Mouse (Mus musculus) midbrain, embryonic 16.5 days (tissue): ENCODE measurements around the gene Pde4a. TPM values are rescaled to one million over a fixed set of nuclear protein-coding genes. Genes with fewer than 3 reads are reported as not detected.
A peak's percentile ranks its signal among the peaks of the same experiment; 100 is the strongest.

Experiments
- ATAC-seq: fragments of 200-750 bp; cut with Nextera tagmentation; 2 replicates; pipeline ENCODE4 v1.8.0; 2017; ENCODE audit warnings: moderate TSS enrichment
- H3K27ac ChIP-seq: fragments of 300-500 bp; sonication (generic); 2 replicates; pipeline ENCODE4 v1.5.1; 2014; ENCODE audit warnings: mild to moderate bottlenecking, low read length, mixed read lengths
- H3K27me3 ChIP-seq: fragments of 300-500 bp; sonication (generic); 2 replicates; pipeline ENCODE4 v1.6.1; 2014; ENCODE audit warnings: low read depth, low read length, mixed read lengths; ENCODE audit not compliant: control insufficient read depth, insufficient read depth
- H3K36me3 ChIP-seq: fragments of 300-500 bp; sonication (generic); 2 replicates; pipeline ENCODE4 v1.6.1; 2014; ENCODE audit warnings: mild to moderate bottlenecking, low read length, moderate library complexity, mixed read lengths; ENCODE audit not compliant: control insufficient read depth, insufficient read depth
- H3K4me1 ChIP-seq: fragments of 300-500 bp; sonication (generic); 2 replicates; pipeline ENCODE4 v1.6.1; 2014; ENCODE audit warnings: mild to moderate bottlenecking, low read length, mixed read lengths; ENCODE audit not compliant: control insufficient read depth, insufficient read depth
- H3K4me2 ChIP-seq: fragments of 300-500 bp; sonication (generic); 2 replicates; pipeline ENCODE4 v1.6.1; 2014; ENCODE audit warnings: mild to moderate bottlenecking, low read length, mixed read lengths
- H3K4me3 ChIP-seq: fragments of 300-500 bp; sonication (generic); 2 replicates; pipeline ENCODE4 v1.5.1; 2014; ENCODE audit warnings: low read depth, mild to moderate bottlenecking, low read length, moderate library complexity, mixed read lengths
- H3K9ac ChIP-seq: fragments of 300-500 bp; sonication (generic); 2 replicates; pipeline ENCODE4 v1.6.1; 2014; ENCODE audit warnings: low read depth, low read length, mixed read lengths
- H3K9me3 ChIP-seq: fragments of 300-500 bp; sonication (generic); replicated peaks from 2 replicates; pipeline ENCODE4 v1.6.1; 2014; ENCODE audit warnings: mild to moderate bottlenecking, low read length, mixed read lengths; ENCODE audit not compliant: control insufficient read depth, poor library complexity, severe bottlenecking
- WGBS: fragments of 180-500 bp; shearing (Covaris S2); extraction: QIAGEN DNeasy Blood & Tissue Kit; methylation state at CpG from one replicate; pipeline ENCODE4 v1.1.7; 2014; 5-methylcytosine and 5-hydroxymethylcytosine counted together
- polyA plus RNA-seq: library from polyadenylated mRNA; unstranded; fragments of >200 nt; fragmentation: Nextera tagmentation; extraction: Ambion mirVana; gene quantifications from 2 replicates; pipeline ENCODE4 v1.2.1, GENCODE M21; 2015

Pde4a gene
- 44.2 and 49.3 TPM in 2 replicates for polyA plus RNA-seq

GRCm38 (mm10) chr9:21165041-21165951 lies at the start of gene Pde4a:
Gene Pde4a (plus strand): TSS chr9:21165714.
- Histone ChIP-seq H3K4me2 (peak within 1 kb of the TSS; percentile 68), H3K27ac (no peak within 1 kb of the TSS), H3K27me3 (peaks cover 52% of the 10 kb centered on the region), H3K36me3 (no peaks in the 10 kb centered on the region), H3K4me3 (peak within 1 kb of the TSS; percentile 52), H3K9ac (peak within 1 kb of the TSS; percentile 63), H3K9me3 (no peaks in the 10 kb centered on the region), H3K4me1 (peaks cover 21% of the 10 kb centered on the region; the same call in 1 of the 2 replicates)
- peak; percentile 51 for ATAC-seq
- under 1% methylated on average over 60 of the region's 86 CpGs for WGBS

GRCm38 (mm10) chr9:21117073-21117472 lies 48.4 kb upstream of the Pde4a start:
- Histone ChIP-seq H3K9ac (no peak overlapping the region), H3K4me1 (no peaks in the 10 kb centered on the region), H3K9me3 (no peaks in the 10 kb centered on the region), H3K4me3 (no peak overlapping the region), H3K36me3 (peaks cover 18% of the 10 kb centered on the region), H3K4me2 (no peak overlapping the region), H3K27ac (no peak overlapping the region), H3K27me3 (no peaks in the 10 kb centered on the region)
- no peak for ATAC-seq
- WGBS, result 82% methylated on average over 6 of the region's 6 CpGs

GRCm38 (mm10) chr9:21121483-21121882 lies 44.0 kb upstream of the Pde4a start:
- Histone ChIP-seq H3K9me3 (no peaks in the 10 kb centered on the region), H3K4me1 (no peaks in the 10 kb centered on the region), H3K4me2 (no peak overlapping the region), H3K36me3 (peaks cover 23% of the 10 kb centered on the region), H3K9ac (no peak overlapping the region), H3K27ac (no peak overlapping the region), H3K27me3 (no peaks in the 10 kb centered on the region), H3K4me3 (no peak overlapping the region)
- 94% methylated on average over 16 of the region's 16 CpGs for WGBS
- no peak for ATAC-seq

- H3K36me3 ChIP-seq, result peaks cover 26% of the 10 kb centered on the region
- H3K9ac ChIP-seq, result no peak overlapping the region
- no peaks in the 10 kb centered on the region for H3K9me3 ChIP-seq
- no peaks in the 10 kb centered on the region for H3K27me3 ChIP-seq
- H3K4me2 ChIP-seq, result no peak overlapping the region
- no peak for ATAC-seq
- no peak overlapping the region for H3K27ac ChIP-seq
- H3K4me1 ChIP-seq, result no peaks in the 10 kb centered on the region
- H3K4me3 ChIP-seq, result no peak overlapping the region
- WGBS, result 81% methylated on average over 5 of the region's 5 CpGs
These were observed 40.7 kb upstream of the Pde4a start for GRCm38 (mm10) chr9:21124837-21125236.

DNA sequence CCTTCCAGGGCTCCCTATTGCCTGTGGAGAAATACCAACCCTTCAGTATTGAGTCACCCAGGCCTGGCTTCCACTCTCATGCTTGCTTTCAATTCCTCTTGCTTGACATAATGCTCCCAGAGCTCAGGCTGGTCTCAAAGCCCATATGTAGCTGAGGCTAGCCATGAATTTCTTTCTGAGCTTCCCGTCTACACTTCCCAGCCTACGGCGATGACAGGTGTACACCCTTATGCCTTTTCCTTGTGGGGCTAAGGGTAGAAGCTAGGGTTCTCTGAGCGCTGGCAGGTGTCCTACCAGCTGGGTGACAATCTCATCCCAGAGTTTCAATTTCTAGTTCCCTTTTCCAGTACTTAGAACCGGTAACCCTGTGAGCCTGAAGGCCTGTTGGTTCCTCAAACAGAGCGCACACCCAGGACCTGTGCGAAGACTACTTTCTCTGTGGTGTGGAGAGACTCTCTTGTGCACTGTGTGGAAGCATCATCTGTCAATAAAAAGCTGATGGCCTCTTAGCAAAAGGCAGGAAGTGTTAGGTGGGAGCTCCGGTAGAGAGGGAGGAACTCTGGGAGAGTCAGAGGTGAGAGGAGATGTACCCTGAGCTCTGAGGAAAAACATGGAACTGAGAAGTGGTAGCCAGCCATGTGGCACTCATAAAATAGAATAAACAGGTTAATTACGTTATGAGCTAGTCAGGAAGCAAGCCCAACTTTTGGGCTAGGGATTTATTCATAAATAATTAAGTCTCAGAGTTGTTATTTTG lies 39.8 kb upstream of the Pde4a start:
- Histone ChIP-seq H3K9me3 (no peaks in the 10 kb centered on the region), H3K4me2 (no peak overlapping the region), H3K36me3 (peaks cover 24% of the 10 kb centered on the region), H3K27ac (no peak overlapping the region), H3K9ac (no peak overlapping the region), H3K4me3 (no peak overlapping the region), H3K4me1 (peaks cover 5% of the 10 kb centered on the region; the same call in 1 of the 2 replicates), H3K27me3 (no peaks in the 10 kb centered on the region)
- ATAC-seq, result no peak
- WGBS, result 90% methylated on average over 9 of the region's 9 CpGs

- Histone ChIP-seq H3K36me3 (peaks cover 22% of the 10 kb centered on the region), H3K4me2 (no peak overlapping the region), H3K27me3 (no peaks in the 10 kb centered on the region), H3K4me3 (no peak overlapping the region), H3K9me3 (no peaks in the 10 kb centered on the region), H3K9ac (no peak overlapping the region), H3K27ac (no peak overlapping the region), H3K4me1 (peaks cover 5% of the 10 kb centered on the region; the same call in 1 of the 2 replicates)
- WGBS, result 83% methylated on average over 2 of the region's 2 CpGs
- ATAC-seq, result no peak
These were observed 39.3 kb upstream of the Pde4a start for GRCm38 (mm10) chr9:21126259-21126627.

GRCm38 (mm10) chr9:21131059-21131956 lies 34.2 kb upstream of the Pde4a start, which contains the start of gene Tyk2:
Gene Tyk2 (minus strand): TSS chr9:21131243.
- ATAC-seq, result peak; percentile 98
- Histone ChIP-seq H3K4me3 (peak within 1 kb of the TSS; percentile 55), H3K27ac (peak within 1 kb of the TSS; percentile 62), H3K4me2 (peak within 1 kb of the TSS; percentile 78), H3K27me3 (no peaks in the 10 kb centered on the region), H3K4me1 (peaks cover 5% of the 10 kb centered on the region; the same call in 1 of the 2 replicates), H3K9ac (peak within 1 kb of the TSS; percentile 40), H3K36me3 (peaks cover 3% of the 10 kb centered on the region; the same call in 1 of the 2 replicates), H3K9me3 (no peaks in the 10 kb centered on the region)
- 5% methylated on average over 37 of the region's 37 CpGs for WGBS

GRCm38 (mm10) chr9:21132102-21132775 lies 33.3 kb upstream of the Pde4a start:
- Histone ChIP-seq H3K4me3 (no peak overlapping the region), H3K4me1 (peaks cover 5% of the 10 kb centered on the region; the same call in 1 of the 2 replicates), H3K9ac (no peak overlapping the region), H3K36me3 (no peaks in the 10 kb centered on the region), H3K27me3 (no peaks in the 10 kb centered on the region), H3K27ac (no peak overlapping the region), H3K4me2 (no peak overlapping the region), H3K9me3 (no peaks in the 10 kb centered on the region)
- 84% methylated on average over 12 of the region's 12 CpGs for WGBS
- no peak for ATAC-seq
